Mouse (Mus musculus): ENCODE measurements around the gene Cdk2ap2. TPM values are rescaled to one million over a fixed set of nuclear protein-coding genes. Genes with fewer than 3 reads are reported as not detected.

The Cdk2ap2 gene
- total and polyA plus RNA-seq, 2 experiments from 2014 or later, result 37.4 to 60.5 TPM

DNA sequence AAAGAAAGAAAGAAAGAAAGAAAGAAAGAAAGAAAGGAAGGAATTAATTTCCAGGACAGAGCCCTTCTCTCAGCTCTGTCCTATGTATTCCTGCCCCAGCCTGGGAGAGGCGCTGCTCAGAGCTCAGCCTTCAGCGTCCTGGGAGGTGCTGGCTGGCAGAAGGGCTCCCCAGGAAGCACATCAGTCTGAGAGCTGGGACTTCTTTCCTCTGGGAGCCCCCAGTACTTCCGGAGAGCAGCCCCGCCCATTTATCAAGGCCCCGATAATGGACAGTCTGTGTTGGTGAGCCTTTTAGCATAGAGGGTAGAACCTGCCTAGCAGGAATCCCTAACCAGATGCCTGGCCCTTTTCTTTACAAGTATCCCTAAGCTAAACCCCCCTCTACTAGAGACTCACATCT is 8.8 kb upstream of the Cdk2ap2 start:
- no peak overlapping the region for H3K9ac ChIP-seq (replicated peaks; ENCODE audit: low read length, poor library complexity, severe bottlenecking)
- no peaks in the 10 kb centered on the region for H3K4me1 ChIP-seq (ENCODE audit: insufficient read depth, low read length)
- no peaks in the 10 kb centered on the region for H3K27me3 ChIP-seq (ENCODE audit: insufficient read depth, low read length)
- TF ChIP-seq CTCF (IDR thresholded peaks at IDR 0.05), result no peak
- no peaks in the 10 kb centered on the region for H3K36me3 ChIP-seq (ENCODE audit: insufficient read depth, low read length)
- no peaks in the 10 kb centered on the region for H3K9me3 ChIP-seq (ENCODE audit: low read length)
- H3K4me2 ChIP-seq (ENCODE audit: low read depth, low read length, poor library complexity, severe bottlenecking), result no peak overlapping the region
- 56% methylated on average over 5 of the region's 5 CpGs for WGBS
- H3K4me3 ChIP-seq (ENCODE audit: low read depth, low read length), result no peak overlapping the region
- no peak overlapping the region for H3K27ac ChIP-seq (ENCODE audit: low read depth, low read length)
- ATAC-seq (ENCODE audit: low FRiP score), result no peak
- DNase-seq (ENCODE audit: low spot score), result no peak

DNA sequence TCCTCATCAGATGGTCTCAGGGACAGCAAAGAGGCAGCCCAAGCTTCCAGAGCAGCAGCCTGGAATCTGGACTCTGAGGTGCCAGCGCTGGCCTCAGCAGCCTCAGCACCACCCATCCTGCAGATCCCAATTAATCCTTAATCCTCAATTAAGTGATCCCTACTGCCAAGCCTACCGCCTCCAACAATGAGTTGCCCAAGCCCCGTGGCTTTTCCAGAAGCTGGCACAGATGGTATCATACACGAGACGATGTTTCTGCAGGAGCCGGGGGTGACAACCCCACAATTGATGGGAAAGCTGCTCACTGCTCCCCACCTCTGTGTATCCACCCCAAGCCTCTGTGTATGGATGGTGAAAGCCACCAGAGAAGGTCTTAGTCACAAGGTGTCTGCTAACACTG is 7.9 kb upstream of the Cdk2ap2 start:
- Histone ChIP-seq H3K36me3 (ENCODE audit: insufficient read depth, low read length) (no peaks in the 10 kb centered on the region), H3K4me3 (ENCODE audit: low read depth, low read length) (no peak overlapping the region), H3K9ac (replicated peaks; ENCODE audit: low read length, poor library complexity, severe bottlenecking) (no peak overlapping the region), H3K4me1 (ENCODE audit: insufficient read depth, low read length) (no peaks in the 10 kb centered on the region), H3K27me3 (ENCODE audit: insufficient read depth, low read length) (no peaks in the 10 kb centered on the region), H3K4me2 (ENCODE audit: low read depth, low read length, poor library complexity, severe bottlenecking) (no peak overlapping the region), H3K27ac (ENCODE audit: low read depth, low read length) (no peak overlapping the region), H3K9me3 (ENCODE audit: low read length) (no peaks in the 10 kb centered on the region)
- DNase-seq (ENCODE audit: low spot score) (no peak), ATAC-seq (ENCODE audit: low FRiP score) (no peak)
- no peak for TF ChIP-seq CTCF (IDR thresholded peaks at IDR 0.05)
- 48% methylated on average over 6 of the region's 6 CpGs for WGBS

DNA sequence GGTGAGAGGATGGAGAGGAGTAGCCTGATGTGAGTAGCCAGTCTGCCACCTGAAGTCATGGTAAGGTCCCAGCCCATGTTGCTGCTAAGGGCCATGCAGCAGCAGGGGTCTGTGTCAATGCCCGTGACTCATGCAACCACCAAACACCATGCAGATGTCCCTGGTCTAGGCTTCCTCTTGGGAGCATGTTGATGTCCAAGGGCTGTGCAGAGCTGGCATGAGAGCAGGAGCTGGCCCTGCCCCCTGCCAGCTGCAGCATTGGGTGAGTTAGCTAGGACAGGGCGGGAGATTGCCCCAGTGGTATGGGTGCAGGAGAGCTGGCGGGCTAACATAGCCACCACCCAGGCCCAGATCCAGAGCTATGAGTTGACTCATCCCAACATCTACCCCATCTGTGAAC is 6.5 kb upstream of the Cdk2ap2 start:
- Histone ChIP-seq H3K9ac (replicated peaks; ENCODE audit: low read length, poor library complexity, severe bottlenecking) (no peak overlapping the region), H3K4me3 (ENCODE audit: low read depth, low read length) (no peak overlapping the region), H3K27me3 (ENCODE audit: insufficient read depth, low read length) (no peaks in the 10 kb centered on the region), H3K9me3 (ENCODE audit: low read length) (no peaks in the 10 kb centered on the region), H3K4me2 (ENCODE audit: low read depth, low read length, poor library complexity, severe bottlenecking) (no peak overlapping the region), H3K4me1 (ENCODE audit: insufficient read depth, low read length) (no peaks in the 10 kb centered on the region), H3K27ac (ENCODE audit: low read depth, low read length) (no peak overlapping the region), H3K36me3 (ENCODE audit: insufficient read depth, low read length) (no peaks in the 10 kb centered on the region)
- ATAC-seq (ENCODE audit: low FRiP score), result no peak
- WGBS, result 93% methylated on average over 3 of the region's 3 CpGs
- no peak for DNase-seq (ENCODE audit: low spot score)
- TF ChIP-seq CTCF (IDR thresholded peaks at IDR 0.05), result no peak

DNA sequence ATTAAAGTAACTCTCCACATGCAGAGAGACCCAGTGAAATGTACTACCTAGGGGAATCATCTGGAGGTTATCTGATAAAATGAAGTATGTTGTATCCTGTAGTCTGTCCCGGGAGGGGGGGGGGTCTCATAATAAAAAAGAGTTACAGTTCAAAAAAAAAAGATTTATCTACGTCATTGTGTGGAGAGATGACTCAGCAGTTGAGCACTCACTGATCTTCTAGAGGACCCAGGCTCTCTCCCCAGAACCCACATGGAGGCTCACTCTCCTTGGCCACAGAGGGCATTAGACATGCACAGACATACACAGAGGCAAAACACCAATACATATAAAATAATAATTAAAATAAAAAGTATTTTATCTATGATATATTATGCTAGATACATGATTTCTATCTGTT is 5.6 kb upstream of the Cdk2ap2 start:
- Histone ChIP-seq H3K4me2 (ENCODE audit: low read depth, low read length, poor library complexity, severe bottlenecking) (no peak overlapping the region), H3K4me1 (ENCODE audit: insufficient read depth, low read length) (no peaks in the 10 kb centered on the region), H3K9ac (replicated peaks; ENCODE audit: low read length, poor library complexity, severe bottlenecking) (no peak overlapping the region), H3K27me3 (ENCODE audit: insufficient read depth, low read length) (no peaks in the 10 kb centered on the region), H3K27ac (ENCODE audit: low read depth, low read length) (no peak overlapping the region), H3K9me3 (ENCODE audit: low read length) (no peaks in the 10 kb centered on the region), H3K36me3 (ENCODE audit: insufficient read depth, low read length) (no peaks in the 10 kb centered on the region), H3K4me3 (ENCODE audit: low read depth, low read length) (no peak overlapping the region)
- DNase-seq (ENCODE audit: low spot score), result no peak
- WGBS, result 70% methylated on average over 2 of the region's 2 CpGs
- no peak for TF ChIP-seq CTCF (IDR thresholded peaks at IDR 0.05)
- ATAC-seq (ENCODE audit: low FRiP score), result no peak

DNA sequence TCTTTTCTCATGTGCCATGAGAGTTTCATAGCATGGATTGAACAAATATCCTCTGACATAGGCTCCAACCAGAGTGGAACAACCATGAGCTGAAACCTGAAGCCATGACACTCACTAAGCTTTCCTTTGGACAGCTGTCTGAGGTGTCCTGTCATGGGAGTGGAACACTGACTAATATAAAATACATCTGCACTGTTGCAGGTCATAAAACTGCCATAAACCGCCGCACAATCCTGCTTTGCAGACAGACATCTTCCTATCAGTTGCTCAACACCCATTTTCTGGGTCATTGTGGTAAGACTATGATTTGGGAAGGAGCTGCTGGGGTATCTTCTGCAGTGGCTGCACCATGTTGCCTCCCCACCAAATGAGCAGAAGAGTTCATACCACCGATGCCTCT is 4.2 kb upstream of the Cdk2ap2 start:
- Histone ChIP-seq H3K4me2 (ENCODE audit: low read depth, low read length, poor library complexity, severe bottlenecking) (no peak overlapping the region), H3K36me3 (ENCODE audit: insufficient read depth, low read length) (no peaks in the 10 kb centered on the region), H3K9me3 (ENCODE audit: low read length) (no peaks in the 10 kb centered on the region), H3K4me1 (ENCODE audit: insufficient read depth, low read length) (0 out of 2 replicates have a peak, but pooled peaks cover 3% of the 10 kb centered on the region), H3K4me3 (ENCODE audit: low read depth, low read length) (no peak overlapping the region), H3K9ac (replicated peaks; ENCODE audit: low read length, poor library complexity, severe bottlenecking) (no peak overlapping the region), H3K27me3 (ENCODE audit: insufficient read depth, low read length) (no peaks in the 10 kb centered on the region), H3K27ac (ENCODE audit: low read depth, low read length) (no peak overlapping the region)
- whole genome bisulfite sequencing, result 94% methylated on average over 3 of the region's 3 CpGs
- ATAC-seq (ENCODE audit: low FRiP score) (no peak), DNase-seq (ENCODE audit: low spot score) (no peak)
- no peak for TF ChIP-seq CTCF (IDR thresholded peaks at IDR 0.05)

DNA sequence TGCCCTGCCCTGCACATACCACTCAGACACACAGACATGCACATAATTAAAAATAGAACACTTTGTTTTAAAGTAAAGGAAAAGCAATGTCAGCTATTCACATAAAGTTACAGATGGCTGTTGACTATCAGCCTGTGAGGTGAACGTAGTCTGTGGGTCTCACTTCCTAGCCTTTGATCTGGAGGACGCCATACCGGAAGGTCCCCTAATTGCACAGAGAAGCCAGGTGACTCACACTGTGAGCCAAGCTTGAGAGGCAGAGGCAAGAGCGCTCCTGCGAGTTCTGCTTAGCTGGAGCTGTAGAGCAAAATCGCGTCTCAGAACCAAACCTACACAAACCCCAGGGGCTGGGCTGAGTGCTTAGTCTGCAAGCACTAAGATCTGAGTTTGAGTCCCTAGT is 3.2 kb upstream of the Cdk2ap2 start:
- H3K27me3 ChIP-seq (ENCODE audit: insufficient read depth, low read length), result no peaks in the 10 kb centered on the region
- no peak for ATAC-seq (ENCODE audit: low FRiP score)
- H3K36me3 ChIP-seq (ENCODE audit: insufficient read depth, low read length), result no peaks in the 10 kb centered on the region
- H3K4me3 ChIP-seq (ENCODE audit: low read depth, low read length), result no peak overlapping the region
- H3K27ac ChIP-seq (ENCODE audit: low read depth, low read length), result no peak overlapping the region
- no peak for DNase-seq (ENCODE audit: low spot score)
- WGBS, result 81% methylated on average over 7 of the region's 7 CpGs
- H3K9me3 ChIP-seq (ENCODE audit: low read length), result no peaks in the 10 kb centered on the region
- no peak overlapping the region for H3K4me2 ChIP-seq (ENCODE audit: low read depth, low read length, poor library complexity, severe bottlenecking)
- no peak for TF ChIP-seq CTCF (IDR thresholded peaks at IDR 0.05)
- 0 out of 2 replicates have a peak, but pooled peaks cover 6% of the 10 kb centered on the region for H3K4me1 ChIP-seq (ENCODE audit: insufficient read depth, low read length)
- H3K9ac ChIP-seq (replicated peaks; ENCODE audit: low read length, poor library complexity, severe bottlenecking), result no peak overlapping the region

Measured in midbrain, postnatal 0 days (tissue).